Mouse (Mus musculus): ENCODE results near the gene Actr2. TPM values are rescaled to one million over a fixed set of nuclear protein-coding genes. Genes with fewer than 3 reads are reported as not detected.

Actr2 gene
- total RNA-seq, 1 experiment from 2014 or later = 234 TPM

- ATAC-seq (replicated peaks; ENCODE audit: low read depth, poor library complexity, severe bottlenecking) = no peak
Measured at GRCm38 (mm10) chr11:20022911-20023482, 89.7 kb downstream of the Actr2 start.

- ATAC-seq (replicated peaks; ENCODE audit: low read depth, poor library complexity, severe bottlenecking) = peak; percentile 67
Measured at GRCm38 (mm10) chr11:20022462-20022861, 90.3 kb downstream of the Actr2 start.

GRCm38 (mm10) chr11:20020720-20021119 lies 92.0 kb downstream of the Actr2 start:
- ATAC-seq (replicated peaks; ENCODE audit: low read depth, poor library complexity, severe bottlenecking) = no peak

GRCm38 (mm10) chr11:20018905-20019304 lies 93.8 kb downstream of the Actr2 start:
- no peak for ATAC-seq (replicated peaks; ENCODE audit: low read depth, poor library complexity, severe bottlenecking)

GRCm38 (mm10) chr11:20017937-20018336 lies 94.8 kb downstream of the Actr2 start:
- no peak for ATAC-seq (replicated peaks; ENCODE audit: low read depth, poor library complexity, severe bottlenecking)

- ATAC-seq (replicated peaks; ENCODE audit: low read depth, poor library complexity, severe bottlenecking) = no peak
Measured at GRCm38 (mm10) chr11:20013366-20013765, 99.3 kb downstream of the Actr2 start.

Other genes starting within 250 kb of the Actr2 start
- gene Spred2, start 188.5 kb downstream of the Actr2 start, total RNA-seq (2017) = 6.2 and 9.5 TPM in 2 replicates
- gene Rab1a, start 88.5 kb upstream of the Actr2 start, total RNA-seq (2017) = 76.4 and 95.4 TPM in 2 replicates
- 33.4 and 46.1 TPM in 2 replicates for gene Cep68, start 136.5 kb upstream of the Actr2 start, total RNA-seq (2017)
- gene Slc1a4, start 219.8 kb upstream of the Actr2 start, total RNA-seq (2017) = 0.73 and 1.9 TPM in 2 replicates

Measured in common myeloid progenitor, adult 5-6 weeks (primary cell).